40 mouse cellular contexts compared by ENCODE assay signal in genomic region chr4:116125803-116126386, GRCm38 (mm10). TPM values are rescaled to one million over a fixed set of nuclear protein-coding genes. Genes with fewer than 3 reads are reported as not detected.
DNase-seq lines count a peak whose midpoint lies in the region; ATAC-seq and TF ChIP-seq lines count a peak whose summit lies in the region.
"Had no signal": no experiment of that assay in that cellular context is flagged by ENCODE, and none has a peak within 500 bp of the region (broad histone marks: within the 10 kb centered on the region; RNA-seq: fewer than 3 reads in every experiment).

No protein-coding gene starts in this region.

- 0 out of 2 replicates have a peak overlapping the region, but pooled peaks have one; percentile 23 for H3K27ac ChIP-seq in layer of hippocampus, adult 2 months
- peak overlapping the region; percentile 50 for H3K27ac ChIP-seq in MEL (ENCODE audit: control insufficient read depth, low read depth, low read length)
- no peak overlapping the region for H3K27ac ChIP-seq in liver, embryonic 12.5 days
- no peak overlapping the region for H3K27ac ChIP-seq in hindbrain, embryonic 14.5 days
- H3K27ac ChIP-seq: forebrain, embryonic 13.5 days; heart, adult 2 months; hindbrain, embryonic 15.5 days; macrophage; midbrain, embryonic 10.5 days; neural tube, embryonic 13.5 days had no signal

- H3K9me3 ChIP-seq in MEL (replicated peaks; ENCODE audit: insufficient read depth, low read length): no peaks in the 10 kb centered on the region
- no peaks in the 10 kb centered on the region for H3K9me3 ChIP-seq in liver, embryonic 12.5 days (replicated peaks)
- H3K9me3 ChIP-seq in hindbrain, embryonic 14.5 days (ENCODE audit: control insufficient read depth, low read length): no peaks in the 10 kb centered on the region
- H3K9me3 ChIP-seq: forebrain, embryonic 13.5 days; heart, embryonic 12.5 days; hindbrain, embryonic 15.5 days; midbrain, embryonic 10.5 days; neural tube, embryonic 13.5 days had no signal

- 0 out of 2 replicates have a peak overlapping the region, but pooled peaks have one; percentile 23 for H3K4me2 ChIP-seq in liver, embryonic 12.5 days
- H3K4me2 ChIP-seq in hindbrain, embryonic 14.5 days (replicated peaks): no peak overlapping the region
- H3K4me2 ChIP-seq: forebrain, embryonic 13.5 days; heart, embryonic 12.5 days; hindbrain, embryonic 15.5 days; neural tube, embryonic 13.5 days had no signal

- TF ChIP-seq POLR2A in MEL (IDR thresholded peaks at IDR 0.05; ENCODE audit: control insufficient read depth in 1 of 2, insufficient read depth in 1 of 2, low read depth in 1 of 2, low read length in 2 of 2, poor library complexity in 1 of 2): no peak

- H3K4me1 ChIP-seq in MEL (ENCODE audit: control insufficient read depth in 1 of 2, insufficient read depth in 2 of 2, low read length in 2 of 2): peaks cover 2 to 14% of the 10 kb centered on the region in 2 experiments; a peak in 3 of 4 replicates
- peaks cover 36% of the 10 kb centered on the region for H3K4me1 ChIP-seq in liver, embryonic 12.5 days
- peaks cover 7% of the 10 kb centered on the region; the same call in 1 of the 2 replicates for H3K4me1 ChIP-seq in hindbrain, embryonic 14.5 days (replicated peaks; ENCODE audit: control insufficient read depth, insufficient read depth, low read length)

- TF ChIP-seq EP300 in MEL (IDR thresholded peaks at IDR 0.05; ENCODE audit: low read depth in 1 of 2, low read length in 2 of 2): peak; percentile 82 to 83

- no peak overlapping the region for H3K4me3 ChIP-seq in layer of hippocampus, adult 2 months
- H3K4me3 ChIP-seq in MEL (ENCODE audit: control insufficient read depth in 1 of 2, insufficient read depth in 1 of 2, low read depth in 2 of 2, low read length in 2 of 2): no peak overlapping the region
- H3K4me3 ChIP-seq in liver, embryonic 12.5 days: no peak overlapping the region
- H3K4me3 ChIP-seq in hindbrain, embryonic 14.5 days (replicated peaks; ENCODE audit: low read length): no peak overlapping the region
- H3K4me3 ChIP-seq: forebrain, embryonic 13.5 days; heart, adult 2 months; heart, embryonic 12.5 days; hindbrain, embryonic 15.5 days; midbrain, embryonic 10.5 days; myocyte; neural tube, embryonic 13.5 days had no signal

- ATAC-seq in liver, embryonic 12.5 days: peak; percentile 48
- peak; percentile 46 for ATAC-seq in megakaryocyte-erythroid progenitor cell, adult 5-6 weeks (replicated peaks; ENCODE audit: low FRiP score, low TSS enrichment, poor library complexity, severe bottlenecking)
- no peak for ATAC-seq in activated CD4-positive, CD25-positive, alpha-beta regulatory T cell, adult 4 months
- ATAC-seq in hindbrain, embryonic 14.5 days (ENCODE audit: low FRiP score): no peak
- ATAC-seq: forebrain, embryonic 13.5 days had no signal

- TF ChIP-seq CTCF in layer of hippocampus, adult 2 months (conservative IDR thresholded peaks at IDR 0.05): peak; percentile 25
- no peak for TF ChIP-seq CTCF in MEL (IDR thresholded peaks at IDR 0.05 in 2 of 3, conservative IDR thresholded peaks at IDR 0.05 in 1 of 3; ENCODE audit: control insufficient read depth in 1 of 3, insufficient read depth in 1 of 3, low read depth in 2 of 3, low read length in 3 of 3, poor library complexity in 1 of 3, severe bottlenecking in 1 of 3)

- no peak overlapping the region for H3K9ac ChIP-seq in MEL (ENCODE audit: control insufficient read depth, low read depth, low read length, poor library complexity, severe bottlenecking)
- no peak overlapping the region for H3K9ac ChIP-seq in liver, embryonic 12.5 days
- no peak overlapping the region for H3K9ac ChIP-seq in hindbrain, embryonic 14.5 days
- H3K9ac ChIP-seq: forebrain, embryonic 13.5 days; heart, embryonic 12.5 days; hindbrain, embryonic 15.5 days; neural tube, embryonic 13.5 days had no signal

- no peak for TF ChIP-seq RAD21 in MEL (IDR thresholded peaks at IDR 0.05; ENCODE audit: low read depth, low read length)

- H3K79me2 ChIP-seq in MEL (ENCODE audit: control insufficient read depth, insufficient read depth, low read length, poor library complexity): peaks cover 13% of the 10 kb centered on the region

- no peak for DNase-seq in layer of hippocampus, adult 2 months (ENCODE audit: low spot score in 2 of 2)
- DNase-seq in layer of hippocampus, adult 9-10 months (ENCODE audit: low spot score): no peak
- DNase-seq in MEL (ENCODE audit: low read depth, low spot score): peak; percentile 75
- DNase-seq in hindbrain, embryonic 14.5 days (ENCODE audit: low spot score): no peak
- no peak for DNase-seq in gastrocnemius, adult 8-10 months (ENCODE audit: low spot score in 2 of 2)
- DNase-seq: adrenal gland, adult 2 months; adrenal gland, postnatal 36 days; cerebellum, adult 8-10 months; cerebellum, postnatal 36 days; gastrocnemius, postnatal 36 days; heart, adult 2 months; kidney, adult 2 months; left cerebral cortex, postnatal 4 days; lung, adult 2 months; lung, postnatal 10 days; right cerebral cortex, postnatal 4 days; thymus, postnatal 25 days had no signal

- no peaks in the 10 kb centered on the region for H3K27me3 ChIP-seq in MEL (ENCODE audit: control insufficient read depth in 1 of 2, insufficient read depth in 2 of 2, low read length in 2 of 2)
- H3K27me3 ChIP-seq in liver, embryonic 12.5 days (replicated peaks): no peaks in the 10 kb centered on the region
- H3K27me3 ChIP-seq in hindbrain, embryonic 14.5 days (ENCODE audit: control insufficient read depth, insufficient read depth, low read length): no peaks in the 10 kb centered on the region
- H3K27me3 ChIP-seq: forebrain, embryonic 13.5 days; heart, embryonic 12.5 days; hindbrain, embryonic 15.5 days; neural tube, embryonic 13.5 days had no signal

- H3K36me3 ChIP-seq in MEL (ENCODE audit: control insufficient read depth in 1 of 2, insufficient read depth in 2 of 2, low read length in 2 of 2): peaks cover 0 to 22% of the 10 kb centered on the region in 2 experiments; a peak in 2 of 4 replicates
- H3K36me3 ChIP-seq in liver, embryonic 12.5 days: peaks cover 6% of the 10 kb centered on the region; the same call in 1 of the 2 replicates
- no peaks in the 10 kb centered on the region for H3K36me3 ChIP-seq in hindbrain, embryonic 14.5 days (replicated peaks; ENCODE audit: control insufficient read depth, insufficient read depth)
- H3K36me3 ChIP-seq: heart, embryonic 12.5 days; hindbrain, embryonic 15.5 days; neural tube, embryonic 13.5 days had no signal

- 54% methylated on average over 4 of the region's 4 CpGs for WGBS in liver, embryonic 12.5 days (ENCODE audit: insufficient replicate concordance)
- WGBS in hindbrain, embryonic 14.5 days: 96% methylated on average over 4 of the region's 4 CpGs

RNA-seq across cellular contexts. Expression of gene Pomgnt1, which starts 2.3 kb away (rescaled TPM):
- 10 to 100 TPM; 69.2 to 77.9 TPM for total RNA-seq in layer of hippocampus, adult 2 months (2021)
- 29.1 and 35.3 TPM in 2 replicates for total RNA-seq in MEL (2012; rRNA removed)
- 10 to 100 TPM in 1 of 2 experiments, not detected in 1; 33.6 TPM for polyA plus RNA-seq in MEL (2012; ENCODE audit: insufficient read depth in 1 of 2, insufficient read length in 2 of 2, low read depth in 1 of 2, low replicate concordance in 2 of 2, missing spikeins in 1 of 2)
- polyA plus RNA-seq in liver, embryonic 12.5 days (2016; fragmentation: Nextera tagmentation; extraction: Ambion mirVana): 23.8 and 24.2 TPM in 2 replicates
- total RNA-seq in megakaryocyte-erythroid progenitor cell, adult 5-6 weeks (2014; fragmentation: Nextera tagmentation): 26.4 and 31.7 TPM in 2 replicates
- 15.0 and 26.1 TPM in 2 replicates for total RNA-seq in megakaryocyte-erythroid progenitor cell, adult 5-6 weeks (2017)
- 1 to 10 TPM; 6.0 to 8.2 TPM for polyA plus RNA-seq in activated CD4-positive, CD25-positive, alpha-beta regulatory T cell, adult 4 months (2017; shearing (Covaris generic))
- 72.1 and 73.8 TPM in 2 replicates for polyA plus RNA-seq in hindbrain, embryonic 14.5 days (2014; fragmentation: Nextera tagmentation; extraction: Ambion mirVana)
- total RNA-seq in gastrocnemius, adult 8-10 months (2022): 10 to 100 TPM; 50.0 to 51.9 (median 50.8) TPM

RNA-seq across cellular contexts. Expression of gene Rad54l, which starts 2.4 kb away (rescaled TPM):
- total RNA-seq in layer of hippocampus, adult 2 months (2021): under 1 TPM; 0.64 to 0.91 TPM
- total RNA-seq in MEL (2012; rRNA removed): 25.0 and 29.4 TPM in 2 replicates
- polyA plus RNA-seq in MEL (2012; ENCODE audit: insufficient read depth in 1 of 2, insufficient read length in 2 of 2, low read depth in 1 of 2, low replicate concordance in 2 of 2, missing spikeins in 1 of 2): 10 to 100 TPM in 1 of 2 experiments, not detected in 1; 44.0 TPM
- 45.0 and 45.4 TPM in 2 replicates for polyA plus RNA-seq in liver, embryonic 12.5 days (2016; fragmentation: Nextera tagmentation; extraction: Ambion mirVana)
- 49.4 and 50.1 TPM in 2 replicates for total RNA-seq in megakaryocyte-erythroid progenitor cell, adult 5-6 weeks (2014; fragmentation: Nextera tagmentation)
- total RNA-seq in megakaryocyte-erythroid progenitor cell, adult 5-6 weeks (2017): 23.0 and 35.2 TPM in 2 replicates
- polyA plus RNA-seq in activated CD4-positive, CD25-positive, alpha-beta regulatory T cell, adult 4 months (2017; shearing (Covaris generic)): 10 to 100 TPM; 10.2 to 11.8 TPM
- 7.0 and 7.2 TPM in 2 replicates for polyA plus RNA-seq in hindbrain, embryonic 14.5 days (2014; fragmentation: Nextera tagmentation; extraction: Ambion mirVana)
- total RNA-seq in gastrocnemius, adult 8-10 months (2022): under 1 TPM; 0.18 to 0.46 (median 0.27) TPM

RNA-seq across cellular contexts. Expression of gene Lurap1, which starts 25.2 kb away (rescaled TPM):
- total RNA-seq in layer of hippocampus, adult 2 months (2021): 10 to 100 TPM; 23.4 to 25.8 TPM
- total RNA-seq in MEL (2012; rRNA removed): 0.85 and 1.2 TPM in 2 replicates
- polyA plus RNA-seq in MEL (2012; ENCODE audit: insufficient read depth in 1 of 2, insufficient read length in 2 of 2, low read depth in 1 of 2, low replicate concordance in 2 of 2, missing spikeins in 1 of 2): 1 to 10 TPM in 1 of 2 experiments, not detected in 1; 1.2 TPM
- polyA plus RNA-seq in liver, embryonic 12.5 days (2016; fragmentation: Nextera tagmentation; extraction: Ambion mirVana): 0.44 and 0.53 TPM in 2 replicates
- not detected in 2 replicates for total RNA-seq in megakaryocyte-erythroid progenitor cell, adult 5-6 weeks (2014; fragmentation: Nextera tagmentation)
- 0.14 and 0.15 TPM in 2 replicates for total RNA-seq in megakaryocyte-erythroid progenitor cell, adult 5-6 weeks (2017)
- polyA plus RNA-seq in activated CD4-positive, CD25-positive, alpha-beta regulatory T cell, adult 4 months (2017; shearing (Covaris generic)): under 1 TPM; 0.15 to 0.63 TPM
- 2.7 and 3.2 TPM in 2 replicates for polyA plus RNA-seq in hindbrain, embryonic 14.5 days (2014; fragmentation: Nextera tagmentation; extraction: Ambion mirVana)
- 1 to 10 TPM; 4.4 to 7.7 (median 6.9) TPM for total RNA-seq in gastrocnemius, adult 8-10 months (2022)

RNA-seq across cellular contexts. Expression of gene Tspan1, which starts 41.5 kb away (rescaled TPM):
- total RNA-seq in layer of hippocampus, adult 2 months (2021): under 1 TPM in 1 of 2 experiments, not detected in 1; 0.33 TPM
- 0.08 TPM in 1 of 2 replicates, not detected in the other for total RNA-seq in MEL (2012; rRNA removed)
- under 1 TPM in 1 of 2 experiments, not detected in 1; 0.03 TPM for polyA plus RNA-seq in MEL (2012; ENCODE audit: insufficient read depth in 1 of 2, insufficient read length in 2 of 2, low read depth in 1 of 2, low replicate concordance in 2 of 2, missing spikeins in 1 of 2)
- polyA plus RNA-seq in liver, embryonic 12.5 days (2016; fragmentation: Nextera tagmentation; extraction: Ambion mirVana): not detected in 2 replicates
- not detected in 2 replicates for total RNA-seq in megakaryocyte-erythroid progenitor cell, adult 5-6 weeks (2014; fragmentation: Nextera tagmentation)
- total RNA-seq in megakaryocyte-erythroid progenitor cell, adult 5-6 weeks (2017): not detected in 2 replicates
- polyA plus RNA-seq in activated CD4-positive, CD25-positive, alpha-beta regulatory T cell, adult 4 months (2017; shearing (Covaris generic)): not detected
- polyA plus RNA-seq in hindbrain, embryonic 14.5 days (2014; fragmentation: Nextera tagmentation; extraction: Ambion mirVana): 0.21 TPM in 2 replicates
- not detected for total RNA-seq in gastrocnemius, adult 8-10 months (2022)
- total RNA-seq: adrenal gland, adult 2 months; adrenal gland, postnatal 36 days; gastrocnemius, adult 18-20 months; gastrocnemius, postnatal 36 days; heart, adult 2 months; hematopoietic stem cell, adult 5-6 weeks; layer of hippocampus, postnatal 25 days; left cerebral cortex, postnatal 4 days had no signal
- polyA plus RNA-seq: adrenal gland, adult 2 months; heart, embryonic 12.5 days; heart, postnatal 0 days; limb, embryonic 14.5 days; macrophage; midbrain, embryonic 10.5 days; neural tube, embryonic 13.5 days; spleen, adult 2 months had no signal

RNA-seq across cellular contexts. Expression of gene 1700042G07Rik, which starts 47.3 kb away (rescaled TPM):
- total RNA-seq in layer of hippocampus, adult 2 months (2021): not detected
- total RNA-seq in MEL (2012; rRNA removed): not detected in 2 replicates
- not detected for polyA plus RNA-seq in MEL (2012; ENCODE audit: insufficient read depth in 1 of 2, insufficient read length in 2 of 2, low read depth in 1 of 2, low replicate concordance in 2 of 2, missing spikeins in 1 of 2)
- not detected in 2 replicates for polyA plus RNA-seq in liver, embryonic 12.5 days (2016; fragmentation: Nextera tagmentation; extraction: Ambion mirVana)
- total RNA-seq in megakaryocyte-erythroid progenitor cell, adult 5-6 weeks (2014; fragmentation: Nextera tagmentation): not detected in 2 replicates
- not detected in 2 replicates for total RNA-seq in megakaryocyte-erythroid progenitor cell, adult 5-6 weeks (2017)
- polyA plus RNA-seq in activated CD4-positive, CD25-positive, alpha-beta regulatory T cell, adult 4 months (2017; shearing (Covaris generic)): not detected
- polyA plus RNA-seq in hindbrain, embryonic 14.5 days (2014; fragmentation: Nextera tagmentation; extraction: Ambion mirVana): not detected in 2 replicates
- total RNA-seq in gastrocnemius, adult 8-10 months (2022): not detected
- total RNA-seq: adrenal gland, adult 2 months; adrenal gland, postnatal 36 days; gastrocnemius, adult 18-20 months; gastrocnemius, postnatal 36 days; heart, adult 2 months; hematopoietic stem cell, adult 5-6 weeks; layer of hippocampus, postnatal 25 days; left cerebral cortex, postnatal 4 days; midbrain, postnatal 0 days had no signal
- polyA plus RNA-seq: adrenal gland, adult 2 months; brain, embryonic 14.5 days; C2C12; embryonic facial prominence, embryonic 11.5 days; forebrain, embryonic 13.5 days; heart, embryonic 12.5 days; heart, postnatal 0 days; hindbrain, embryonic 15.5 days; intestine, embryonic 14.5 days; kidney, adult 2 months; kidney, embryonic 16.5 days; large intestine, adult 2 months; limb, embryonic 14.5 days; lung, adult 2 months; macrophage; midbrain, embryonic 10.5 days; midbrain, postnatal 0 days; myocyte; neural tube, embryonic 13.5 days; spleen, adult 2 months had no signal

Comparison
In these comparisons a context has a peak if more than half of its experiments do, and no peak if none do; other contexts are left out.
1. H3K27ac ChIP-seq: peak in layer of hippocampus, adult 2 months (single experiment) and MEL (single experiment); none in liver, embryonic 12.5 days (single experiment) and hindbrain, embryonic 14.5 days (single experiment).
2. ATAC-seq: peak in liver, embryonic 12.5 days (single experiment) and megakaryocyte-erythroid progenitor cell, adult 5-6 weeks (single experiment); none in activated CD4-positive, CD25-positive, alpha-beta regulatory T cell, adult 4 months (single experiment) and hindbrain, embryonic 14.5 days (single experiment).
3. RNA of gene Rad54l, which starts 2.4 kb away (total RNA-seq): 23.0 to 50.1 TPM in megakaryocyte-erythroid progenitor cell, adult 5-6 weeks and 25.0 to 29.4 TPM in MEL; 0.64 to 0.91 TPM in layer of hippocampus, adult 2 months and 0.18 to 0.46 TPM in gastrocnemius, adult 8-10 months; every median in the first group is over 10 times any median in the second.